Mouse (Mus musculus): ENCODE data around the gene Abhd6. TPM values are rescaled to one million over a fixed set of nuclear protein-coding genes. Genes with fewer than 3 reads are reported as not detected.

The Abhd6 gene
- polyA plus RNA-seq, 1 experiment from 2014 or later = 25.9 TPM

- Histone ChIP-seq H3K27ac (no peak overlapping the region), H3K4me2 (no peak overlapping the region), H3K9me3 (replicated peaks) (no peaks in the 10 kb centered on the region), H3K36me3 (ENCODE audit: poor library complexity, severe bottlenecking) (peaks cover 67% of the 10 kb centered on the region), H3K9ac (no peak overlapping the region), H3K4me1 (0 out of 2 replicates have a peak, but pooled peaks cover 5% of the 10 kb centered on the region), H3K27me3 (no peaks in the 10 kb centered on the region), H3K4me3 (no peak overlapping the region)
- no peak for ATAC-seq
- WGBS = 92% methylated on average over 2 of the region's 2 CpGs
Observed at GRCm38 (mm10) chr14:8089016-8089415, 86.3 kb downstream of the Abhd6 start.

- Histone ChIP-seq H3K9me3 (replicated peaks) (no peaks in the 10 kb centered on the region), H3K36me3 (ENCODE audit: poor library complexity, severe bottlenecking) (peaks cover 35% of the 10 kb centered on the region), H3K27ac (no peak overlapping the region), H3K4me3 (no peak overlapping the region), H3K27me3 (no peaks in the 10 kb centered on the region), H3K4me2 (no peak overlapping the region), H3K4me1 (0 out of 2 replicates have a peak, but pooled peaks cover 6% of the 10 kb centered on the region), H3K9ac (no peak overlapping the region)
- WGBS = 99% methylated on average over 2 of the region's 2 CpGs
- ATAC-seq = peak; percentile 55; the same call in 1 of the 2 replicates
Observed at GRCm38 (mm10) chr14:8092573-8092972, 89.9 kb downstream of the Abhd6 start.

GRCm38 (mm10) chr14:8093427-8093826 lies 90.7 kb downstream of the Abhd6 start:
- Histone ChIP-seq H3K4me1 (0 out of 2 replicates have a peak, but pooled peaks cover 9% of the 10 kb centered on the region), H3K4me3 (no peak overlapping the region), H3K9me3 (replicated peaks) (no peaks in the 10 kb centered on the region), H3K4me2 (no peak overlapping the region), H3K36me3 (ENCODE audit: poor library complexity, severe bottlenecking) (peaks cover 29% of the 10 kb centered on the region), H3K27me3 (no peaks in the 10 kb centered on the region), H3K27ac (no peak overlapping the region), H3K9ac (no peak overlapping the region)
- peak; percentile 28; the same call in 1 of the 2 replicates for ATAC-seq
- WGBS = 43% methylated on average over 5 of the region's 5 CpGs

GRCm38 (mm10) chr14:8094931-8095561 lies 92.3 kb downstream of the Abhd6 start:
- H3K4me1 ChIP-seq = peaks cover 18% of the 10 kb centered on the region
- no peak overlapping the region for H3K9ac ChIP-seq
- WGBS = 64% methylated on average over 3 of the region's 3 CpGs
- H3K4me3 ChIP-seq = no peak overlapping the region
- no peak overlapping the region for H3K4me2 ChIP-seq
- no peak for ATAC-seq
- no peak overlapping the region for H3K27ac ChIP-seq
- H3K36me3 ChIP-seq (ENCODE audit: poor library complexity, severe bottlenecking) = peaks cover 13% of the 10 kb centered on the region
- no peaks in the 10 kb centered on the region for H3K9me3 ChIP-seq (replicated peaks)
- H3K27me3 ChIP-seq = no peaks in the 10 kb centered on the region

GRCm38 (mm10) chr14:8095562-8095950 lies 92.9 kb downstream of the Abhd6 start:
- no peak overlapping the region for H3K4me3 ChIP-seq
- 81% methylated on average over 7 of the region's 7 CpGs for WGBS
- no peak overlapping the region for H3K9ac ChIP-seq
- no peak overlapping the region for H3K4me2 ChIP-seq
- no peak for ATAC-seq
- H3K36me3 ChIP-seq (ENCODE audit: poor library complexity, severe bottlenecking) = peaks cover 8% of the 10 kb centered on the region
- no peaks in the 10 kb centered on the region for H3K9me3 ChIP-seq (replicated peaks)
- no peaks in the 10 kb centered on the region for H3K27me3 ChIP-seq
- peaks cover 19% of the 10 kb centered on the region for H3K4me1 ChIP-seq
- no peak overlapping the region for H3K27ac ChIP-seq

- H3K4me1 ChIP-seq = peaks cover 30% of the 10 kb centered on the region
- ATAC-seq = peak; percentile 96
- peak within 1 kb of the TSS; percentile 59 for H3K4me2 ChIP-seq
- peak within 1 kb of the TSS; percentile 85 for H3K9ac ChIP-seq
- no peaks in the 10 kb centered on the region for H3K9me3 ChIP-seq (replicated peaks)
- no peaks in the 10 kb centered on the region for H3K27me3 ChIP-seq
- peak within 1 kb of the TSS; percentile 58 for H3K27ac ChIP-seq
- no peaks in the 10 kb centered on the region for H3K36me3 ChIP-seq (ENCODE audit: poor library complexity, severe bottlenecking)
- 0% methylated on average over 53 of the region's 89 CpGs for WGBS
- H3K4me3 ChIP-seq = peak within 1 kb of the TSS; percentile 85
Observed at GRCm38 (mm10) chr14:8097978-8098686, 95.4 kb downstream of the Abhd6 start, which contains the start of gene Pxk. Gene Pxk (plus strand): TSS chr14:8098211.

- peak overlapping the region; percentile 58 for H3K27ac ChIP-seq
- peak; percentile 31; the same call in 1 of the 2 replicates for ATAC-seq
- peak overlapping the region; percentile 59 for H3K4me2 ChIP-seq
- H3K4me1 ChIP-seq = peaks cover 29% of the 10 kb centered on the region
- H3K4me3 ChIP-seq = peak overlapping the region; percentile 85
- H3K9me3 ChIP-seq (replicated peaks) = no peaks in the 10 kb centered on the region
- peak overlapping the region; percentile 85 for H3K9ac ChIP-seq
- no peaks in the 10 kb centered on the region for H3K36me3 ChIP-seq (ENCODE audit: poor library complexity, severe bottlenecking)
- 1% methylated on average over 5 of the region's 5 CpGs for WGBS
- no peaks in the 10 kb centered on the region for H3K27me3 ChIP-seq
Observed at GRCm38 (mm10) chr14:8098687-8098995, 95.9 kb downstream of the Abhd6 start.

- Histone ChIP-seq H3K9me3 (replicated peaks) (no peaks in the 10 kb centered on the region), H3K9ac (0 out of 2 replicates have a peak overlapping the region, but pooled peaks have one; percentile 47), H3K27ac (no peak overlapping the region), H3K4me3 (peak overlapping the region; percentile 85), H3K4me2 (peak overlapping the region; percentile 59), H3K27me3 (no peaks in the 10 kb centered on the region), H3K36me3 (ENCODE audit: poor library complexity, severe bottlenecking) (no peaks in the 10 kb centered on the region), H3K4me1 (peaks cover 33% of the 10 kb centered on the region)
- no peak for ATAC-seq
- 76% methylated on average over 10 of the region's 10 CpGs for WGBS
Observed at GRCm38 (mm10) chr14:8099561-8100021, 96.9 kb downstream of the Abhd6 start.

GRCm38 (mm10) chr14:8101886-8102285 lies 99.2 kb downstream of the Abhd6 start:
- Histone ChIP-seq H3K9ac (no peak overlapping the region), H3K27ac (no peak overlapping the region), H3K4me1 (peaks cover 33% of the 10 kb centered on the region), H3K4me2 (no peak overlapping the region), H3K36me3 (ENCODE audit: poor library complexity, severe bottlenecking) (no peaks in the 10 kb centered on the region), H3K9me3 (replicated peaks) (no peaks in the 10 kb centered on the region), H3K27me3 (no peaks in the 10 kb centered on the region), H3K4me3 (no peak overlapping the region)
- 85% methylated on average over 8 of the region's 8 CpGs for WGBS
- ATAC-seq = no peak

- Histone ChIP-seq H3K27me3 (no peaks in the 10 kb centered on the region), H3K4me2 (no peak overlapping the region), H3K9me3 (replicated peaks) (no peaks in the 10 kb centered on the region), H3K4me3 (no peak overlapping the region), H3K4me1 (peaks cover 32% of the 10 kb centered on the region), H3K27ac (no peak overlapping the region), H3K36me3 (ENCODE audit: poor library complexity, severe bottlenecking) (no peaks in the 10 kb centered on the region), H3K9ac (no peak overlapping the region)
- 74% methylated on average over 12 of the region's 12 CpGs for WGBS
- ATAC-seq = no peak
Observed at GRCm38 (mm10) chr14:8102676-8103075, 100.0 kb downstream of the Abhd6 start.

Measured in forebrain, embryonic 13.5 days (tissue).